Mouse (Mus musculus) urinary bladder, postnatal 4 days (tissue): ENCODE results near the gene C6.

Source experiments
- DNase-seq, 2 experiments: peaks; one replicate each; pipeline ENCODE4 v3.0.0; 2021 to 2022; ENCODE audit warnings: low spot score in 2 of 2

Gene C6

GRCm38 (mm10) chr15:4726830-4727310, at the start of gene C6:
Gene C6 (plus strand): TSS chr15:4727175.
- no peak for DNase-seq

- DNase-seq, result no peak
These were observed 29.4 kb upstream of the C6 start for GRCm38 (mm10) chr15:4697604-4698003.

GRCm38 (mm10) chr15:4734150-4734549, 7.2 kb downstream of the C6 start:
- no peak for DNase-seq

GRCm38 (mm10) chr15:4734996-4735609, 8.1 kb downstream of the C6 start:
- no peak for DNase-seq

GRCm38 (mm10) chr15:4747656-4748055, 20.7 kb downstream of the C6 start:
- no peak for DNase-seq

- no peak for DNase-seq
These were observed 63.4 kb downstream of the C6 start for GRCm38 (mm10) chr15:4790378-4790777.

- no peak for DNase-seq
These were observed 69.9 kb downstream of the C6 start for GRCm38 (mm10) chr15:4796861-4797260.

GRCm38 (mm10) chr15:4804256-4804655, 77.3 kb downstream of the C6 start:
- DNase-seq, result no peak

- DNase-seq, result no peak
These were observed 81.2 kb downstream of the C6 start for GRCm38 (mm10) chr15:4808131-4808530.

GRCm38 (mm10) chr15:4814976-4815375, 88.0 kb downstream of the C6 start:
- DNase-seq, result no peak

- no peak for DNase-seq
These were observed 88.7 kb downstream of the C6 start for GRCm38 (mm10) chr15:4815711-4816110.

GRCm38 (mm10) chr15:4816752-4817493, 89.9 kb downstream of the C6 start:
- DNase-seq, result no peak

GRCm38 (mm10) chr15:4818437-4818836, 91.5 kb downstream of the C6 start:
- no peak for DNase-seq

- DNase-seq, result no peak
These were observed 94.2 kb downstream of the C6 start for GRCm38 (mm10) chr15:4821161-4821560.

GRCm38 (mm10) chr15:4821824-4822223, 94.8 kb downstream of the C6 start:
- DNase-seq, result no peak

GRCm38 (mm10) chr15:4827736-4828135, 100.8 kb downstream of the C6 start:
- DNase-seq, result no peak

- no peak for DNase-seq
These were observed 109.4 kb downstream of the C6 start for GRCm38 (mm10) chr15:4836354-4836753.

- DNase-seq, result no peak
These were observed 123.0 kb downstream of the C6 start for GRCm38 (mm10) chr15:4850015-4850414.
